Mouse (Mus musculus): Measurements from ENCODE around the gene Stam2. TPM values are rescaled to one million over a fixed set of nuclear protein-coding genes. Genes with fewer than 3 reads are reported as not detected.

Gene Stam2
- polyA plus RNA-seq (2021; fragmentation: Nextera tagmentation) = 6.9 and 8.5 TPM in 2 replicates
- long read RNA-seq, experiment 1, full-length matches to known transcripts = 43 of 69 reads
- long read RNA-seq, experiment 1, partial matches to known transcripts = 8 of 69 reads
- long read RNA-seq, experiment 1, other reads (novel, unspliced or antisense) = 18 of 69 reads
- long read RNA-seq, experiment 2, full-length matches to known transcripts = 8 of 17 reads
- long read RNA-seq, experiment 2, partial matches to known transcripts = 5 of 17 reads
- long read RNA-seq, experiment 2, other reads (novel, unspliced or antisense) = 4 of 17 reads

DNA sequence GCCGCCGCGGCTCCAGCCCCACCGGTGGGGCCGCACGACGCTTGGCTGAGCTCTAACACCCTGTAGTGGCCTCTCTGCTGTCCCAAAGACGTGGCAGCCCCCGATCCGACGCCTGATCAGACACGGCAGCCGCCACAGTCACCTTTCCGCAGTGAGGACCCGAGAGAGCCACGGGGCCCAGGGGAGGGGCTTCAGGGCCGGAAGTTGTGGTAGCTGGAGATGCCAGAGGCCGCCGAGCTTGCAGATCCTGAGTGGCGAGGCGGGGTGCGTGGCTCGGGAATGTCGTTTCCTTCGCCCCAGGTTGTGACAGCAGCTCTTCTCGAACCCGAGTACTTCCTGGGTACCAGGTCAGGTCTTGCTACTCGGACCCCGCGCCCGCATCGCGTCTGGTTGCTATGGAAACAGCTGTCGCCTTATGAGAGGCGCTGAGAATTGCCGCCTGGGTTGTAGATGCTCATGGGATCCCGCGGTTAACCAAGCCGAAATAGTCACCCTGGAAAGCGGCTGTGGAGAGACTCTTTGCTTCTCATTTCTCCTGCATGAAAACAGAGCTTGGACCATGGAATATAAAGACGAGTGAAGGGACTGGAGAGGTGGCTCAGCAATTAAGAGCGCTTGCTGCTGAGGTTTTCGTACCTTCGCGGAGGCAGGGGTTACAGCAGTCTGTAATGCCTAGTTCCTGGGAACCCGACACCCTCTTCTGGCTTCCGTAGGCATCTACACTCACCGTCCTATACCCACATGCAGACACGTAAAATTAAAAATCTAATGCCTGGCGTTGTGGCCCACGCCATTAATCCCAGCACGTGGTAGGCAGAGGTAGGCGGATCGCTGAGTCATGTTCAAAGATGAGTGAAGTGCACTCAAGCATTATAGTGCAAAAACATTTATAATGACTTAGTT, at the start of gene Stam2:
Stam2 (minus strand) TSS at position 26 of the 903 bp plus-strand sequence.

DNA sequence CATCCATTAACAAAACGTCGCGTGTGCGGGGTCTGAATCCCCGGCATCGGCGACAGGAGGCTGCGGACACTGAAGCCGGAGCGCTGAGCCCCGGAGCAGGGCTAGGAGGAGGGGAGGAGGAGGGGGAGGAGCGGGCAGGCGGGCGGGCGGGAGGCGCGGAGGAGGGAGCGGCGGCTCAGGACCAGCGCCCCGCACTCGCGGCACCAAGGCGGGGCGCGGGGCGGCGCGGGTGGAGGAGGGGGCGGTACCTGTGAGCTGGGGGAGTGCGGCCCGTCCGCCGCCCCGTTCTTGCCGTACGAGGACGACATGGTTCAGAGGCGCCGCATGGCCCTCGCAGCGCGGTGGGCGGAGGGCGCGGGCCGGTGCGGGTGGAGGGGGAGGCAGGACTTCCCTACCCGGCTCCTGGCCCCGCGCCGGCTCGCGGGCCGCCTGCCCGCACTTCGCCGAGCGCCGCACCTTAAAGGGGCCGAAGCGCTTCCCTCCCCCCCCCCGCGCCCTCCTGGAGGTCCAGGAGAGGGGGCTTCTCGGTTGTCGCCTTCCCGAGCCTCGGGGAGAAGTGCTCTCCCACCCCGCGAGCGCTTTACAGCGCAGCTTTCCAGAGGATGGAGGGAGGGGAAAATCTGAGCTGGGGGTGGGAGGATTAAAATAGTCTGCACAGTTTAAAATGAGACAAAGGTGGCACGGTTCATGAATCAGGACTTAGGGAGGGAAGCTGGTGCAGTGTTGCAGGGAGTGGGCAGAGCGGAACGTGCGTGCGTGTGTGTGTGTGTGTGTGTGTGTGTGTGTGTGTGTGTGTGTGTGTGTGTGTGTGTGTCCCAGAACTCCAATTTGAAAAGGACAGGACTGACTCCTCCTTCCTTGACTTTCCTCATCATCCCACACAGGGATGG, 65.8 kb downstream of the Stam2 start, which contains the start of gene Cacnb4:
Cacnb4 (minus strand) TSS at position 809 of the 890 bp plus-strand sequence.

Other genes with a start within 250 kb of the Stam2 start
- gene Cacnb4, start 65.5 kb downstream of the Stam2 start, polyA plus RNA-seq (2021; fragmentation: Nextera tagmentation) = 55.8 and 73.8 TPM in 2 replicates
- 2.4 and 3.5 TPM in 2 replicates for gene Fmnl2, start 115.6 kb upstream of the Stam2 start, polyA plus RNA-seq (2021; fragmentation: Nextera tagmentation)

Measured in left cerebral cortex, adult 6 months (tissue).